Mouse (Mus musculus) thymus, adult 2 months (tissue): ENCODE data around the gene Prkg1.

Experiments
- CTCF ChIP-seq: fragments of 200-500 bp; IDR thresholded peaks from 2 replicates; pipeline ENCODE4 v1.5.1; 2012; ENCODE audit warnings: mild to moderate bottlenecking, control low read depth, low read length, moderate library complexity, borderline replicate concordance; ENCODE audit not compliant: control insufficient read depth, poor library complexity, insufficient read depth; ENCODE audit errors: extremely low read depth
- POLR2A ChIP-seq: fragments of 200-500 bp; IDR thresholded peaks from 2 replicates; pipeline ENCODE4 v1.6.1; 2012; ENCODE audit warnings: mild to moderate bottlenecking, low read length, control low read depth, moderate library complexity; ENCODE audit not compliant: control insufficient read depth, poor library complexity, insufficient read depth; ENCODE audit errors: extremely low read depth

DNA sequence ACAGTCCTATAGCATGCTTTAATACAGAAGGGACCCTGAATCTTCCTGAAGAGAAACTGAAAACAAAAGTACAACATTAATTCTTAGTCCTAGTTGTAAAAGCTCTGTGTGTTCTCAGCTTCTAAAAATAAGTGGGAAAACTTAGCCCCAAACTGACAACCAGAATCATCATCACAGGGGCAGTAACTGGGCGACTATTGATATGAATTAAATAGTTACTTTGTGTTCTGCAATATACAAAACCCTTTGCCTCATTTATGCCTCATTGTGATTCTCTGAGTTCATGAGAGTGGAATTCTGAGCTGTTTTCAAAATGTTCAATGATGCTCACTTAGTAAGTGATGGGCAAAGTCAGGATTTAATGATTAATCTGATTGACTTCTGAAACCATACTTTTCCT lies 170.8 kb downstream of the Prkg1 start:
- no peak for TF ChIP-seq CTCF
- TF ChIP-seq POLR2A = no peak
